Mouse (Mus musculus) limb, embryonic 15.5 days (tissue): ENCODE data around the gene Hs1bp3. TPM values are rescaled to one million over a fixed set of nuclear protein-coding genes. Genes with fewer than 3 reads are reported as not detected.

Experiments
- ATAC-seq: fragments of 200-750 bp; cut with Nextera tagmentation; 2 replicates; pipeline ENCODE4 v1.8.0; 2017; ENCODE audit warnings: low read depth, moderate TSS enrichment; ENCODE audit not compliant: insufficient number of reproducible peaks, low FRiP score, low TSS enrichment
- H3K27ac ChIP-seq: fragments of 300-500 bp; sonication (generic); 2 replicates; pipeline ENCODE4 v1.5.1; 2015; ENCODE audit warnings: moderate library complexity, mild to moderate bottlenecking, inconsistent platforms
- H3K27me3 ChIP-seq: fragments of 300-500 bp; sonication (generic); 2 replicates; pipeline ENCODE4 v1.6.1; 2015; ENCODE audit warnings: inconsistent platforms
- H3K36me3 ChIP-seq: fragments of 300-500 bp; sonication (generic); 2 replicates; pipeline ENCODE4 v1.6.1; 2015; ENCODE audit warnings: inconsistent platforms
- H3K4me1 ChIP-seq: fragments of 300-500 bp; sonication (generic); 2 replicates; pipeline ENCODE4 v1.6.1; 2015; ENCODE audit warnings: inconsistent platforms
- H3K4me2 ChIP-seq: fragments of 300-500 bp; sonication (generic); 2 replicates; pipeline ENCODE4 v1.6.1; 2015; ENCODE audit warnings: mild to moderate bottlenecking, inconsistent platforms
- H3K4me3 ChIP-seq: fragments of 300-500 bp; sonication (generic); 2 replicates; pipeline ENCODE4 v1.5.1; 2015; ENCODE audit warnings: mild to moderate bottlenecking, inconsistent platforms
- H3K9ac ChIP-seq: fragments of 300-500 bp; sonication (generic); 2 replicates; pipeline ENCODE4 v1.6.1; 2015; ENCODE audit warnings: inconsistent platforms
- H3K9me3 ChIP-seq: fragments of 300-500 bp; sonication (generic); 2 replicates; pipeline ENCODE4 v1.6.1; 2016; ENCODE audit warnings: inconsistent platforms
- WGBS: fragments of 180-500 bp; shearing (Covaris S2); methylation state at CpG from one replicate; pipeline ENCODE4 v1.1.7; 2015; 5-methylcytosine and 5-hydroxymethylcytosine counted together
- polyA plus RNA-seq: library from polyadenylated mRNA; unstranded; fragments of >200 nt; fragmentation: Nextera tagmentation; extraction: Ambion mirVana; gene quantifications from 2 replicates; pipeline ENCODE4 v1.2.1, GENCODE M21; 2015

Gene Hs1bp3
- polyA plus RNA-seq, 1 experiment from 2014 or later = 16.8 TPM

GRCm38 (mm10) chr12:8393226-8393625 is 80.0 kb downstream of the Hs1bp3 start:
- Histone ChIP-seq H3K4me3 (no peak overlapping the region), H3K36me3 (no peaks in the 10 kb centered on the region), H3K9me3 (no peaks in the 10 kb centered on the region), H3K4me1 (peaks cover 27% of the 10 kb centered on the region), H3K27me3 (no peaks in the 10 kb centered on the region), H3K4me2 (no peak overlapping the region), H3K9ac (no peak overlapping the region), H3K27ac (no peak overlapping the region)
- WGBS = 71% methylated on average over 5 of the region's 5 CpGs
- no peak for ATAC-seq

Other genes with a start within 250 kb of the Hs1bp3 start
- 56.7 and 64.2 TPM in 2 replicates for gene Ldah, start 105.3 kb upstream of the Hs1bp3 start, polyA plus RNA-seq
- 0.20 and 0.27 TPM in 2 replicates for gene Gdf7, start 11.5 kb upstream of the Hs1bp3 start, polyA plus RNA-seq
- 54.1 and 60.5 TPM in 2 replicates for gene Rhob, start 186.6 kb downstream of the Hs1bp3 start, polyA plus RNA-seq